Mouse (Mus musculus) cortical plate, adult 2 months (tissue): Measurements from ENCODE around the gene Nfkbiz.

ENCODE experiments used
- CTCF ChIP-seq: fragments of 200-500 bp; IDR thresholded peaks from 2 replicates; pipeline ENCODE4 v1.5.1; 2011; ENCODE audit warnings: mild to moderate bottlenecking, control low read depth, low read length; ENCODE audit not compliant: insufficient read depth; ENCODE audit errors: extremely low read depth
- POLR2A ChIP-seq: fragments of 200-500 bp; IDR thresholded peaks from 2 replicates; pipeline ENCODE4 v1.6.1; 2011; ENCODE audit warnings: mild to moderate bottlenecking, low read length, control low read depth; ENCODE audit not compliant: insufficient read depth; ENCODE audit errors: extremely low read depth

DNA sequence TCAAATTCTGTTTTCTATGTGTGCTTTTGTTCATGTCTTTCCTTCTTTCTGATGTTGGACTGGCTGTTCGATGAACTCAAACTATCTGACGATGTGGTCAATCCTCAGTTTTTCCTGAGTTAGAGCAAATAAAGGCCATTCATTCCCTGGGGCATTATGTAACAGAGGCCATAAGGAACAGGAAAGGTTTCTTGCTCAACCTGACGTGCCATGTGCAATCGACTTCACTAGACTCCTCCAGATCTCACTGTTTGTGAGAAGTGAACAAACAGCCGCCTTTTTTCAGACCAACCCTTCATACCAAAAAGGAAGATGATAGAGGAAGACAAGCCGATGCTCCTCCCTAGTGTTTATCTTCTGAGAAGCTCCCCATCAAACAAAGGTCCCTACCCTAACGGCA is 48.4 kb downstream of the Nfkbiz start:
- TF ChIP-seq CTCF = no peak
- no peak for TF ChIP-seq POLR2A
